Mouse (Mus musculus): ENCODE results near the gene Vkorc1l1.

GRCm38 (mm10) chr5:129989376-129989775, 47.6 kb downstream of the Vkorc1l1 start:
- no peak for TF ChIP-seq TAL1 (IDR thresholded peaks at IDR 0.05; ENCODE audit: low read length)
- no peak for TF ChIP-seq CTCF (IDR thresholded peaks at IDR 0.05 in 2 of 3, conservative IDR thresholded peaks at IDR 0.05 in 1 of 3; ENCODE audit: control insufficient read depth in 1 of 3, insufficient read depth in 1 of 3, low read depth in 2 of 3, low read length in 3 of 3, poor library complexity in 1 of 3, severe bottlenecking in 1 of 3)
- TF ChIP-seq MAFK (IDR thresholded peaks at IDR 0.05; ENCODE audit: borderline replicate concordance, low read depth, low read length): no peak
- no peak for TF ChIP-seq POLR2A (IDR thresholded peaks at IDR 0.05; ENCODE audit: control insufficient read depth in 1 of 2, insufficient read depth in 1 of 2, low read depth in 1 of 2, low read length in 2 of 2, poor library complexity in 1 of 2)
- no peak for TF ChIP-seq USF2 (IDR thresholded peaks at IDR 0.05; ENCODE audit: borderline replicate concordance in 1 of 2, insufficient read depth in 1 of 2, low read depth in 1 of 2, low read length in 2 of 2)
- no peak for TF ChIP-seq MEF2A (IDR thresholded peaks at IDR 0.05; ENCODE audit: extremely low read depth, insufficient replicate concordance, low read depth, low read length, poor library complexity, severe bottlenecking)
- no peak for TF ChIP-seq GABPA (IDR thresholded peaks at IDR 0.05; ENCODE audit: low read depth, low read length)
- TF ChIP-seq BHLHE40 (IDR thresholded peaks at IDR 0.05; ENCODE audit: borderline replicate concordance, low read depth, low read length): no peak
- TF ChIP-seq CHD2 (IDR thresholded peaks at IDR 0.05; ENCODE audit: low read length): no peak
